Mouse (Mus musculus): ENCODE measurements around the gene Ano1. TPM values are rescaled to one million over a fixed set of nuclear protein-coding genes. Genes with fewer than 3 reads are reported as not detected.

Ano1 gene
- polyA plus RNA-seq, 1 experiment from 2014 or later: 17.1 TPM

DNA sequence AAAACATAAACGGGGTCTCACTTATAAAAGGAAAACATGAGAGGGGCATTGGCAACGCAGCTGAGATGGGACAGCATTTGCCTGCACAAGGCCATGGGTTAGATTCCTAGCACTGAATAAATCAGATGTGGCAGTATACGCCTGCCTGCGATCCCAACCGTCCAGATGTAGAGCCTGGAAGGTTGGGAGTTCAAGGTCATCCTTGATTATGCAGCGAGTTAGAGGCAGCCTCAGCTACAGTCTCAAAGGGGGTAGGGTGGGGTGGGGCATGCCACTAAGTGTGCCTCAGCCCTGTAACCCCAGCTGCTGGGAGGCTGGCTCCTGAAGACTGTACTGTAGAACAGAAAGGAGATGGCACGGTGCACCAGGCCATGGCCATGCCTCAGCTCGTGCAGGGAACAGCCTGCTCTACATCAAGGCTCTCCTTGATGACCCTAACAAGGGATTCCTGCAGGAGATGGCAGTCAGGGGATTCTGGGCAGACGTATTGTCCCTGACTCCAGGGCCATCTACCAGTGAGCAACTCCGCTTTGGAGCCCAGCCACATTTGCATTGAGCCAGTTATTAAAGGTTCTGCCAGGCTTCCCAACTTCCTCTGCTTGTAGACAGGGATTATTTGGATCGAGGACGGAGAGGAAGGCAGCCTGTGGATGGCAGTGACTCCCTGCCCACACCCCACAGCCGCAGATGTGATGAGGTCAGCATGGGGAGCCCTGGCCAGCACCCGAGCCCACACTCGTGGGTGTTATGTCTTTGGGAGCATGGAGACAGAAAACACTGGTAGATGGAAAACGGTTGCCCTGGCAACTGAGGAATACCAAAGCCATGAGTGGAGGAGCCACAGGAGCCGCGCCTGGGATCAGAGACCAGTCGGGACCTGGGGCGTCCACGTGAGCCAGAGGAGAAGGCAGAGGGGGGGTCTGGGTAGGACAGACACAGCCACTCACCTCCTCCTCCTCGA, 130.8 kb downstream of the Ano1 start:
- peak overlapping the region; percentile 25; the same call in 1 of the 2 replicates for H3K27ac ChIP-seq
- peaks cover 33% of the 10 kb centered on the region for H3K27me3 ChIP-seq
- H3K9ac ChIP-seq: no peak overlapping the region
- WGBS: 74% methylated on average over 22 of the region's 22 CpGs
- H3K36me3 ChIP-seq (replicated peaks): peaks cover 21% of the 10 kb centered on the region
- no peak overlapping the region for H3K4me2 ChIP-seq
- ATAC-seq (ENCODE audit: low FRiP score): no peak
- H3K4me1 ChIP-seq: peaks cover 27% of the 10 kb centered on the region
- 0 out of 2 replicates have a peak, but pooled peaks cover 4% of the 10 kb centered on the region for H3K9me3 ChIP-seq
- H3K4me3 ChIP-seq (replicated peaks): no peak overlapping the region

GRCm38 (mm10) chr7:144620315-144620714, 131.5 kb downstream of the Ano1 start:
- Histone ChIP-seq H3K36me3 (replicated peaks) (peaks cover 23% of the 10 kb centered on the region), H3K27me3 (peaks cover 30% of the 10 kb centered on the region), H3K4me2 (no peak overlapping the region), H3K27ac (no peak overlapping the region), H3K4me1 (peaks cover 20% of the 10 kb centered on the region), H3K4me3 (replicated peaks) (no peak overlapping the region), H3K9ac (no peak overlapping the region), H3K9me3 (0 out of 2 replicates have a peak, but pooled peaks cover 4% of the 10 kb centered on the region)
- no peak for ATAC-seq (ENCODE audit: low FRiP score)

DNA sequence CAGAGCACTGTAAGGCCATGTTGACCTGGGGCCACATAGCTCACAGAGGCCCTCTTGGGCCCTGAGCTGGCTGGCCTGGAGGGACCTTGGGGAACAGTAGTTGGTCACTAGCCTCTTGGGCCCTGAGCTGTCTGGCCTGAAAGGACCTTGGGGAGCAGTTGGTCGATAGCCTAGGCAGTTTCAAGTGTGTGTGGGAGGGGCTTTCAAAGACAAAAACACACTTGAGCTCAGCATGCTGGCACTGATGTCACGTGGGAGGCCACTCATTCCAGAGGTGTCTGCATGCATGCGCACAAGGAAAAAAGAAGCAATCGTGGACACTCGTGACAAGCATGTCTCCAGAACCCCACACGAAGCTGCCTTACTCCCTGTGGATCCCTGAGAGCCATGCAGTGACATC, 136.4 kb downstream of the Ano1 start:
- H3K27ac ChIP-seq: no peak overlapping the region

DNA sequence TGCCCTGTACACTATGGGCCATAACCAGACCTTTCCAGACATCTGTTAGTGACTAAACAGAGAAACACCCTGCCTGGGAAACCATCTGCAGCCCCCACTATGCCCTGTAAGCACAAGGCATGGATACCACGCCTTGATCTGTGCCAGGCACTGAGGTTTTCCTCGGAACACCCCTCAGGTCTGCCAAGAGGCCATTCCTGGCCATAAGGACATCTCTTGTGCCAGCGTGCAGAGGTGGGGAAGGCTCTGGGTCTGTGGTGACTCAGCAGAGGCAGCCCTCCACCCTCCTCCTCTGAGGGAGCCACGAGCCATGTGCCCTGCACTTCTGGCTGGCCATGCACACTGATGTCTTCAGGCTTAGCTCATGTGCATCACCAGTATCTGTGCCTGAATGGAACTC, 138.9 kb downstream of the Ano1 start:
- Histone ChIP-seq H3K27ac (no peak overlapping the region), H3K4me2 (no peak overlapping the region), H3K27me3 (peaks cover 7% of the 10 kb centered on the region; the same call in 1 of the 2 replicates), H3K4me3 (replicated peaks) (no peak overlapping the region), H3K36me3 (replicated peaks) (peaks cover 13% of the 10 kb centered on the region), H3K9ac (no peak overlapping the region), H3K9me3 (no peaks in the 10 kb centered on the region), H3K4me1 (no peaks in the 10 kb centered on the region)
- ATAC-seq (ENCODE audit: low FRiP score): no peak
- 89% methylated on average over 4 of the region's 4 CpGs for WGBS

More for the DNA sequence above, 136.4 kb downstream of the Ano1 start:
- WGBS: 80% methylated on average over 6 of the region's 6 CpGs
- Histone ChIP-seq H3K4me2 (no peak overlapping the region), H3K4me3 (replicated peaks) (no peak overlapping the region), H3K9ac (no peak overlapping the region), H3K9me3 (no peaks in the 10 kb centered on the region), H3K27me3 (peaks cover 11% of the 10 kb centered on the region; the same call in 1 of the 2 replicates), H3K36me3 (replicated peaks) (peaks cover 15% of the 10 kb centered on the region), H3K4me1 (no peaks in the 10 kb centered on the region)
- no peak for ATAC-seq (ENCODE audit: low FRiP score)

GRCm38 (mm10) chr7:144612351-144612750, 139.4 kb downstream of the Ano1 start:
- WGBS: 78% methylated on average over 4 of the region's 4 CpGs
- H3K4me1 ChIP-seq: no peaks in the 10 kb centered on the region
- peaks cover 8% of the 10 kb centered on the region for H3K36me3 ChIP-seq (replicated peaks)
- H3K27ac ChIP-seq: no peak overlapping the region
- no peak overlapping the region for H3K4me2 ChIP-seq
- no peak overlapping the region for H3K4me3 ChIP-seq (replicated peaks)
- ATAC-seq (ENCODE audit: low FRiP score): no peak
- peaks cover 7% of the 10 kb centered on the region; the same call in 1 of the 2 replicates for H3K27me3 ChIP-seq
- H3K9me3 ChIP-seq: no peaks in the 10 kb centered on the region
- no peak overlapping the region for H3K9ac ChIP-seq

- Histone ChIP-seq H3K9ac (no peak overlapping the region), H3K27ac (no peak overlapping the region), H3K27me3 (peaks cover 7% of the 10 kb centered on the region; the same call in 1 of the 2 replicates), H3K4me3 (replicated peaks) (no peak overlapping the region), H3K4me2 (no peak overlapping the region), H3K9me3 (no peaks in the 10 kb centered on the region), H3K36me3 (replicated peaks) (peaks cover 13% of the 10 kb centered on the region), H3K4me1 (no peaks in the 10 kb centered on the region)
- 96% methylated on average over 16 of the region's 16 CpGs for WGBS
- no peak for ATAC-seq (ENCODE audit: low FRiP score)
Observed at GRCm38 (mm10) chr7:144611595-144611994, 140.2 kb downstream of the Ano1 start.

DNA sequence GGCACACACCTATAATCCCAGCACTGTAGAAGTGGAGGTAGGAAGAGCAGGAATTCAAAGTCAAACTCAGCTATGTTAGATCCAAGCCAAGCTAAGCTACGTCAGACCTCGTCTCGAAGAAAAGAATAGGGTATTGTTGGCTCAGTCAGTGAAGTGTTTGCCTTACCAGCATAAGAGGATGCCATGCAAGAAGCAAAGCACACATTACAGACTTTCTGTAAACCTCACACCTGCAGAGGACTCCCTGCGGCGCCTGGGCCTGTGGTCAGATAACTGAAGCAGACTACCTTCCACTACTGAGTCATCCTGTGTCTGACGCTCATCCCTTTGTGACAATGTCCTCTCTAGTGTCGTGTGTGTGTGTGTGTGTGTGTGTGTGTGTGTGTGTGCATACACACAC, 142.2 kb downstream of the Ano1 start:
- Histone ChIP-seq H3K36me3 (replicated peaks) (peaks cover 12% of the 10 kb centered on the region), H3K9me3 (no peaks in the 10 kb centered on the region), H3K4me3 (replicated peaks) (no peak overlapping the region), H3K27ac (no peak overlapping the region), H3K27me3 (0 out of 2 replicates have a peak, but pooled peaks cover 4% of the 10 kb centered on the region), H3K4me1 (no peaks in the 10 kb centered on the region), H3K4me2 (no peak overlapping the region), H3K9ac (no peak overlapping the region)
- ATAC-seq (ENCODE audit: low FRiP score): no peak
- 87% methylated on average over 7 of the region's 7 CpGs for WGBS

DNA sequence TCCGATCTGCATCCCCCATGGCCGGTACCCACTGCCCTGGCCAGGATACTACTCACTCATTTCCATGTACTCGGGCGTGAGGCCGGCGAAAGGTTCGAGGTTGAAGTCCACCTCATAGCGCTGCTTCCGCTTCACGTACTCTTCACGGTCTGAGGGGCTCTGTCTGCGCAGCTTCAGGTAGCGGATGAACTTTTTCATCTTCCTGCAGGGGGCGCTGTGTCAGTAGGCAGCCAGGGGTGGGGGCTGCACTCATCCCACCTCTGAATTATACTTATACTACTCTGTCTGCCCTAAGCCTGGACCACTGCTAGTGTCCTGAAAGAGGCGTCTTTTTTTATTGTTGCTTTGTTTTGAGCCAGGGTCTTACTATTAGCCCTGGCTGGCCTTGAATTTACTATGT, 143.9 kb downstream of the Ano1 start:
- H3K27ac ChIP-seq: no peak overlapping the region
- H3K4me2 ChIP-seq: no peak overlapping the region
- H3K27me3 ChIP-seq: 0 out of 2 replicates have a peak, but pooled peaks cover 4% of the 10 kb centered on the region
- H3K4me3 ChIP-seq (replicated peaks): no peak overlapping the region
- peaks cover 13% of the 10 kb centered on the region for H3K36me3 ChIP-seq (replicated peaks)
- H3K9ac ChIP-seq: no peak overlapping the region
- 91% methylated on average over 15 of the region's 15 CpGs for WGBS
- H3K4me1 ChIP-seq: no peaks in the 10 kb centered on the region
- ATAC-seq (ENCODE audit: low FRiP score): no peak
- H3K9me3 ChIP-seq: no peaks in the 10 kb centered on the region

- Histone ChIP-seq H3K9ac (no peak overlapping the region), H3K4me1 (peaks cover 8% of the 10 kb centered on the region), H3K36me3 (replicated peaks) (peaks cover 25% of the 10 kb centered on the region), H3K27ac (no peak overlapping the region), H3K4me2 (no peak overlapping the region), H3K4me3 (replicated peaks) (no peak overlapping the region), H3K9me3 (no peaks in the 10 kb centered on the region), H3K27me3 (0 out of 2 replicates have a peak, but pooled peaks cover 4% of the 10 kb centered on the region)
- no peak for ATAC-seq (ENCODE audit: low FRiP score)
- 85% methylated on average over 4 of the region's 4 CpGs for WGBS
Observed at GRCm38 (mm10) chr7:144604735-144605134, 147.0 kb downstream of the Ano1 start.

GRCm38 (mm10) chr7:144604291-144604690, 147.5 kb downstream of the Ano1 start:
- H3K9ac ChIP-seq: no peak overlapping the region
- H3K4me2 ChIP-seq: no peak overlapping the region
- no peaks in the 10 kb centered on the region for H3K9me3 ChIP-seq
- WGBS: 98% methylated on average over 2 of the region's 2 CpGs
- H3K36me3 ChIP-seq (replicated peaks): peaks cover 25% of the 10 kb centered on the region
- peaks cover 8% of the 10 kb centered on the region for H3K4me1 ChIP-seq
- H3K27me3 ChIP-seq: 0 out of 2 replicates have a peak, but pooled peaks cover 4% of the 10 kb centered on the region
- no peak for ATAC-seq (ENCODE audit: low FRiP score)
- H3K4me3 ChIP-seq (replicated peaks): no peak overlapping the region
- H3K27ac ChIP-seq: no peak overlapping the region

DNA sequence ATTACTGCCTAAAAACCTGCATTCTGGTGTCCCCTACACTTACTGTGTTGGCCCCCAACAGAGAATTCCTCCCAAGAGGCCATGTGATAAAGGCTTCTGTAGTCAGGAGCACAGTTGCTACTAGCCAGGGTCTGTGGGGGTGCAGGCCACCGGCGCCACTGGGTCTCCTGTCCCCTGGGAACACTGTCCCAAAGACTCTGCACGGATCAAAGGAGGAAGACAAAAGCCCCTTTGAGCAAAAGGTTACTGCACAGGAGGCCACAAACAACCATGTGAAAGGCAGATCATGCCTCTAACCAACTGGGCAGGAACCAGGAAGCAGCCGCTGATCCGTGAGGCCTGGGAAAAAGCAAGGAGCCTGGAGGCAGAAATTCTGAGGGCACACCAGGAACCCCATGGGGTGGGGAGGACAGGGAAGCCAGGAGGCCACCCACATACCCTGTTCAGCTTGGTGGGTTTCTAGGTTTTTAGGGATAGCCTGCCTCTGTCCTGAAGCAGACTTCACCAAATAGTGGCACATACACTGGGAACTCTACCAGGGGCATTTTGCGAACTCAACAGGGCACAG, 151.4 kb downstream of the Ano1 start:
- Histone ChIP-seq H3K4me3 (replicated peaks) (no peak overlapping the region), H3K27ac (no peak overlapping the region), H3K27me3 (peaks cover 7% of the 10 kb centered on the region; the same call in 1 of the 2 replicates), H3K4me1 (peaks cover 8% of the 10 kb centered on the region), H3K4me2 (no peak overlapping the region), H3K9ac (no peak overlapping the region), H3K9me3 (no peaks in the 10 kb centered on the region), H3K36me3 (replicated peaks) (peaks cover 24% of the 10 kb centered on the region)
- no peak for ATAC-seq (ENCODE audit: low FRiP score)
- 21% methylated on average over 6 of the region's 6 CpGs for WGBS

DNA sequence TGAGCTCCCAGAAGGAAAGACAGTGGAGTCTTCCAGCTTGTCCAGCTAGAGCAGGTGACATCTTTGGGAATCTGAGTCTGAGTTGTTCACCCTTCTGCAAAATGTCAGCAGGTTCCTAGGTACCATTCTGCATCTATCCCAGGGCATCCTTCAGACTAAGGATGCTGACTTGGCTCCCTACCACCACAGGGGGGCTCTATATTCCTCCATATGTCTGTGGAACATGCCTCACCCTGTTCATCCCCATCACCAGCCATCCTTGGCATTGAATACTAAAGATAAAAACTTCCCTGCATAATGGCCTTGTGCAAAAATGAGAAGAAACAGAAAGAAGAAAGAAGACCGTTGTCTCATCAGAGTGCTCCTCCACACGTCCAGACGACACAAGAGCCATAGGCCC, 162.3 kb downstream of the Ano1 start:
- peaks cover 18% of the 10 kb centered on the region; the same call in 1 of the 2 replicates for H3K27me3 ChIP-seq
- 69% methylated on average over 3 of the region's 3 CpGs for WGBS
- peaks cover 18% of the 10 kb centered on the region for H3K36me3 ChIP-seq (replicated peaks)
- no peak for ATAC-seq (ENCODE audit: low FRiP score)
- H3K4me2 ChIP-seq: no peak overlapping the region
- H3K4me1 ChIP-seq: no peaks in the 10 kb centered on the region
- no peak overlapping the region for H3K4me3 ChIP-seq (replicated peaks)
- H3K9ac ChIP-seq: no peak overlapping the region
- H3K9me3 ChIP-seq: no peaks in the 10 kb centered on the region
- no peak overlapping the region for H3K27ac ChIP-seq
